Mouse (Mus musculus) layer of hippocampus, postnatal 36 days (tissue): Measurements from ENCODE around the gene 4930568D16Rik. TPM values are rescaled to one million over a fixed set of nuclear protein-coding genes. Genes with fewer than 3 reads are reported as not detected.

Experiments
- DNase-seq, 2 experiments: peaks; one replicate each; pipeline ENCODE4 v3.0.0; 2022
- total RNA-seq, 2 experiments: library from RNA; stranded (reverse); gene quantifications; 2 replicates each; pipeline ENCODE4 v1.2.3; 2021

Gene 4930568D16Rik
- total RNA-seq, 2 experiments from 2014 or later = not detected

- no peak for DNase-seq
Measured at GRCm38 (mm10) chr2:35338707-35339106, 28.8 kb downstream of the 4930568D16Rik start.

- no peak for DNase-seq
Measured at GRCm38 (mm10) chr2:35338036-35338435, 29.5 kb downstream of the 4930568D16Rik start.

GRCm38 (mm10) chr2:35337419-35337818, 30.1 kb downstream of the 4930568D16Rik start:
- no peak for DNase-seq

- DNase-seq = peak; percentile 96
Measured at GRCm38 (mm10) chr2:35336388-35337280, 30.9 kb downstream of the 4930568D16Rik start, which contains the start of gene Stom. Gene Stom (minus strand): TSS chr2:35336976.

- DNase-seq = no peak
Measured at GRCm38 (mm10) chr2:35335620-35336019, 31.9 kb downstream of the 4930568D16Rik start.

- no peak for DNase-seq
Measured at GRCm38 (mm10) chr2:35333670-35334069, 33.9 kb downstream of the 4930568D16Rik start.

GRCm38 (mm10) chr2:35331205-35331604, 36.3 kb downstream of the 4930568D16Rik start:
- no peak for DNase-seq

- DNase-seq = no peak
Measured at GRCm38 (mm10) chr2:35329061-35329460, 38.5 kb downstream of the 4930568D16Rik start.

- no peak for DNase-seq
Measured at GRCm38 (mm10) chr2:35328064-35328792, 39.3 kb downstream of the 4930568D16Rik start.

- DNase-seq = no peak
Measured at GRCm38 (mm10) chr2:35327583-35327982, 39.9 kb downstream of the 4930568D16Rik start.

- no peak for DNase-seq
Measured at GRCm38 (mm10) chr2:35326931-35327330, 40.6 kb downstream of the 4930568D16Rik start.

GRCm38 (mm10) chr2:35325930-35326329, 41.6 kb downstream of the 4930568D16Rik start:
- no peak for DNase-seq

- DNase-seq = peak in 1 of 2 experiments; percentile 6
Measured at GRCm38 (mm10) chr2:35322404-35323164, 44.9 kb downstream of the 4930568D16Rik start.

GRCm38 (mm10) chr2:35320399-35320798, 47.1 kb downstream of the 4930568D16Rik start:
- DNase-seq = no peak

- DNase-seq = no peak
Measured at GRCm38 (mm10) chr2:35318405-35318804, 49.1 kb downstream of the 4930568D16Rik start.

GRCm38 (mm10) chr2:35317604-35318003, 49.9 kb downstream of the 4930568D16Rik start:
- no peak for DNase-seq

- no peak for DNase-seq
Measured at GRCm38 (mm10) chr2:35314300-35314699, 53.2 kb downstream of the 4930568D16Rik start.

- DNase-seq = no peak
Measured at GRCm38 (mm10) chr2:35309906-35310493, 57.5 kb downstream of the 4930568D16Rik start.

- no peak for DNase-seq
Measured at GRCm38 (mm10) chr2:35308166-35308565, 59.4 kb downstream of the 4930568D16Rik start.
